Mouse (Mus musculus) midbrain, embryonic 16.5 days (tissue): ENCODE data around the gene Gm45213. TPM values are rescaled to one million over a fixed set of nuclear protein-coding genes. Genes with fewer than 3 reads are reported as not detected.

Experiments used
- ATAC-seq: fragments of 200-750 bp; cut with Nextera tagmentation; 2 replicates; pipeline ENCODE4 v1.8.0; 2017; ENCODE audit warnings: moderate TSS enrichment
- H3K27ac ChIP-seq: fragments of 300-500 bp; sonication (generic); 2 replicates; pipeline ENCODE4 v1.5.1; 2014; ENCODE audit warnings: mild to moderate bottlenecking, low read length, mixed read lengths
- H3K27me3 ChIP-seq: fragments of 300-500 bp; sonication (generic); 2 replicates; pipeline ENCODE4 v1.6.1; 2014; ENCODE audit warnings: low read depth, low read length, mixed read lengths; ENCODE audit not compliant: control insufficient read depth, insufficient read depth
- H3K36me3 ChIP-seq: fragments of 300-500 bp; sonication (generic); 2 replicates; pipeline ENCODE4 v1.6.1; 2014; ENCODE audit warnings: mild to moderate bottlenecking, low read length, moderate library complexity, mixed read lengths; ENCODE audit not compliant: control insufficient read depth, insufficient read depth
- H3K4me1 ChIP-seq: fragments of 300-500 bp; sonication (generic); 2 replicates; pipeline ENCODE4 v1.6.1; 2014; ENCODE audit warnings: mild to moderate bottlenecking, low read length, mixed read lengths; ENCODE audit not compliant: control insufficient read depth, insufficient read depth
- H3K4me2 ChIP-seq: fragments of 300-500 bp; sonication (generic); 2 replicates; pipeline ENCODE4 v1.6.1; 2014; ENCODE audit warnings: mild to moderate bottlenecking, low read length, mixed read lengths
- H3K4me3 ChIP-seq: fragments of 300-500 bp; sonication (generic); 2 replicates; pipeline ENCODE4 v1.5.1; 2014; ENCODE audit warnings: low read depth, mild to moderate bottlenecking, low read length, moderate library complexity, mixed read lengths
- H3K9ac ChIP-seq: fragments of 300-500 bp; sonication (generic); 2 replicates; pipeline ENCODE4 v1.6.1; 2014; ENCODE audit warnings: low read depth, low read length, mixed read lengths
- H3K9me3 ChIP-seq: fragments of 300-500 bp; sonication (generic); replicated peaks from 2 replicates; pipeline ENCODE4 v1.6.1; 2014; ENCODE audit warnings: mild to moderate bottlenecking, low read length, mixed read lengths; ENCODE audit not compliant: control insufficient read depth, poor library complexity, severe bottlenecking
- WGBS: fragments of 180-500 bp; shearing (Covaris S2); extraction: QIAGEN DNeasy Blood & Tissue Kit; methylation state at CpG from one replicate; pipeline ENCODE4 v1.1.7; 2014; 5-methylcytosine and 5-hydroxymethylcytosine counted together
- polyA plus RNA-seq: library from polyadenylated mRNA; unstranded; fragments of >200 nt; fragmentation: Nextera tagmentation; extraction: Ambion mirVana; gene quantifications from 2 replicates; pipeline ENCODE4 v1.2.1, GENCODE M21; 2015

Gene Gm45213
- polyA plus RNA-seq, 1 experiment from 2014 or later: not detected

GRCm38 (mm10) chr7:66076411-66076810 lies 33.0 kb downstream of the Gm45213 start:
- no peak for ATAC-seq
- Histone ChIP-seq H3K9ac (no peak overlapping the region), H3K4me3 (no peak overlapping the region), H3K9me3 (no peaks in the 10 kb centered on the region), H3K4me1 (peaks cover 18% of the 10 kb centered on the region), H3K27me3 (no peaks in the 10 kb centered on the region), H3K27ac (no peak overlapping the region), H3K36me3 (peaks cover 32% of the 10 kb centered on the region), H3K4me2 (no peak overlapping the region)
- WGBS: 83% methylated on average over 2 of the region's 2 CpGs

GRCm38 (mm10) chr7:66079364-66080230 lies 36.2 kb downstream of the Gm45213 start, which contains the start of gene Selenos:
Gene Selenos (plus strand): TSS chr7:66079649.
- H3K4me1 ChIP-seq: peaks cover 21% of the 10 kb centered on the region
- H3K4me3 ChIP-seq: peak within 1 kb of the TSS; percentile 91
- peak; percentile 100 for ATAC-seq
- H3K9ac ChIP-seq: peak within 1 kb of the TSS; percentile 87
- under 1% methylated on average over 61 of the region's 65 CpGs for WGBS
- peak within 1 kb of the TSS; percentile 84 for H3K27ac ChIP-seq
- peak within 1 kb of the TSS; percentile 95 for H3K4me2 ChIP-seq
- H3K36me3 ChIP-seq: peaks cover 24% of the 10 kb centered on the region
- H3K27me3 ChIP-seq: no peaks in the 10 kb centered on the region
- H3K9me3 ChIP-seq: no peaks in the 10 kb centered on the region

GRCm38 (mm10) chr7:66080231-66080613 lies 36.8 kb downstream of the Gm45213 start:
- WGBS: 34% methylated on average over 5 of the region's 5 CpGs
- no peak for ATAC-seq
- Histone ChIP-seq H3K36me3 (peaks cover 19% of the 10 kb centered on the region), H3K9ac (peak overlapping the region; percentile 87), H3K27me3 (no peaks in the 10 kb centered on the region), H3K27ac (no peak overlapping the region), H3K9me3 (no peaks in the 10 kb centered on the region), H3K4me2 (peak overlapping the region; percentile 95), H3K4me1 (peaks cover 21% of the 10 kb centered on the region), H3K4me3 (peak overlapping the region; percentile 91)

GRCm38 (mm10) chr7:66083757-66084156 lies 40.4 kb downstream of the Gm45213 start:
- no peak overlapping the region for H3K9ac ChIP-seq
- no peak overlapping the region for H3K4me2 ChIP-seq
- peaks cover 19% of the 10 kb centered on the region for H3K36me3 ChIP-seq
- no peak overlapping the region for H3K4me3 ChIP-seq
- 84% methylated on average over 6 of the region's 6 CpGs for WGBS
- H3K9me3 ChIP-seq: no peaks in the 10 kb centered on the region
- H3K4me1 ChIP-seq: peaks cover 20% of the 10 kb centered on the region
- no peaks in the 10 kb centered on the region for H3K27me3 ChIP-seq
- no peak overlapping the region for H3K27ac ChIP-seq
- no peak for ATAC-seq

DNA sequence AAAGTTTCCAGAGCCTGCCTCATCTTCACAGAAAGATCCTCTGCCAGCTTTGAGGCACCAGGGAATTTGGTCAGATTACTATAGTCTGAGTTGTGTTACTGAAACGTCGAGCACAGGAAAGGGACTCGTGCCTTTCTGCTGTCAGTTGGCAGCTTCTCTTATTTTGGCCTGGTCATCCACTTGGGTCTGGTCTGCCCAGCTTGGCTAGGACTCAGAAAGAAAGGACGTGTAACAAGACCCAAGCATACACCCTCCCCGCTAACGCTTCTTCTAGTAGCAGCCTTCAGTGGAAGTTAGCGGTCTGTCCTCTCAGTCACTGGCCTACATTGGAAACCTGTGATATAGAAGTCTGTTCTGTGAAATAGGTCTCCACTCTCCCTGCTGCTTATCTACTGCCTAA lies 41.1 kb downstream of the Gm45213 start:
- Histone ChIP-seq H3K27ac (no peak overlapping the region), H3K36me3 (peaks cover 19% of the 10 kb centered on the region), H3K4me3 (no peak overlapping the region), H3K4me1 (peaks cover 17% of the 10 kb centered on the region), H3K9ac (no peak overlapping the region), H3K9me3 (no peaks in the 10 kb centered on the region), H3K27me3 (no peaks in the 10 kb centered on the region), H3K4me2 (no peak overlapping the region)
- no peak for ATAC-seq
- WGBS: 87% methylated on average over 7 of the region's 7 CpGs

DNA sequence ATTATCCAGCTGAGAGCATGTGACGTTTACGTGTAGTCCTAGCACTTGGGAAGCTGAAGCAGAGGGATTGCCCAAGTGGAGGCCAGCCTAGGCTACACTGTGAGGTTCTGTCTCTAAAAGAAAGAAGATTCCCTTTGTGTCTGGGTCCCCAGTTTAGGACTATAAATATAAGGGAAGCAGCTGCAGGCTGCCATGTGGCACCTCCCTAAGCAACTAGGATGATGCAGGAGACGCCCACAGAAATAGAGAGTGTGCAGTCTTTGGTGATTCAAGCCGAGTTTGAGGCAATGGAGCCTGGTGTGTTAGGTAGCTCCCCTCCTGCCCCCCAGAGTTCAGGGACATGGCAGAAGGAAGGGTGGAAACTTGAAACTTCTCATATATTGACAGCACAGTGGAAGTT lies 44.2 kb downstream of the Gm45213 start:
- peaks cover 27% of the 10 kb centered on the region for H3K36me3 ChIP-seq
- no peak for ATAC-seq

GRCm38 (mm10) chr7:66088077-66088476 lies 44.7 kb downstream of the Gm45213 start:
- H3K4me2 ChIP-seq: no peak overlapping the region
- no peak overlapping the region for H3K4me3 ChIP-seq
- no peaks in the 10 kb centered on the region for H3K9me3 ChIP-seq
- no peak overlapping the region for H3K27ac ChIP-seq
- no peak for ATAC-seq
- 89% methylated on average over 2 of the region's 2 CpGs for WGBS
- no peaks in the 10 kb centered on the region for H3K27me3 ChIP-seq
- H3K9ac ChIP-seq: no peak overlapping the region
- H3K36me3 ChIP-seq: peaks cover 27% of the 10 kb centered on the region
- no peaks in the 10 kb centered on the region for H3K4me1 ChIP-seq

More for the DNA sequence above, 44.2 kb downstream of the Gm45213 start:
- Histone ChIP-seq H3K4me2 (no peak overlapping the region), H3K9me3 (no peaks in the 10 kb centered on the region), H3K4me1 (no peaks in the 10 kb centered on the region), H3K27ac (no peak overlapping the region), H3K4me3 (no peak overlapping the region), H3K9ac (no peak overlapping the region), H3K27me3 (no peaks in the 10 kb centered on the region)
- 90% methylated on average over 4 of the region's 4 CpGs for WGBS

GRCm38 (mm10) chr7:66090676-66091190 lies 47.3 kb downstream of the Gm45213 start:
- no peak overlapping the region for H3K27ac ChIP-seq
- H3K4me1 ChIP-seq: no peaks in the 10 kb centered on the region
- H3K9ac ChIP-seq: no peak overlapping the region
- peaks cover 18% of the 10 kb centered on the region for H3K36me3 ChIP-seq
- no peaks in the 10 kb centered on the region for H3K27me3 ChIP-seq
- ATAC-seq: no peak
- H3K4me3 ChIP-seq: no peak overlapping the region
- H3K4me2 ChIP-seq: no peak overlapping the region
- 84% methylated on average over 11 of the region's 11 CpGs for WGBS
- H3K9me3 ChIP-seq: no peaks in the 10 kb centered on the region

DNA sequence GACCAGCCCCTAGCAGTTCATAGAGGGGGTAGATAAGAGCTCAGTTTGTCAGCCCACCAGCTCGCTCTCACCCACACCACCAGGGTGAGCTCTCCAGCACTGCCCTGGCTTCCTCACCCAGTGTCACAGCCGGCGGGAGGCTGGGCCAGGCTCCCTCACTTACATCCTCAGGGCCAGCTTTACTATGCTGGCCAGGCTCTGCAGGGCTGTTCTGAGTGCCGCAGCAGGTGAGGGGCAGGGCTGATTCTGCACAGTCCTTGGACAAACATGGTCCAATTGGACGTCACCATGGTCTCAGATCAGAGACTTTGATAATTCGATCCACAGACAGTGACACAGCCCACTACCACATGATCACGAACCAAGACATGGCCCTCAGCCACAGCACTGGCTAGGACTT lies 48.2 kb downstream of the Gm45213 start:
- no peak overlapping the region for H3K4me3 ChIP-seq
- H3K9me3 ChIP-seq: no peaks in the 10 kb centered on the region
- no peaks in the 10 kb centered on the region for H3K27me3 ChIP-seq
- WGBS: 87% methylated on average over 7 of the region's 7 CpGs
- no peak overlapping the region for H3K9ac ChIP-seq
- H3K36me3 ChIP-seq: peaks cover 18% of the 10 kb centered on the region
- ATAC-seq: no peak
- no peaks in the 10 kb centered on the region for H3K4me1 ChIP-seq
- H3K4me2 ChIP-seq: no peak overlapping the region
- H3K27ac ChIP-seq: no peak overlapping the region
